Mouse (Mus musculus) E14TG2a.4 (cell line): ENCODE measurements around the gene Ldhal6b.
A peak's percentile ranks its signal among the peaks of the same experiment; 100 is the strongest.

Experiments used
- H3K27me3 ChIP-seq: 2 replicates; pipeline ENCODE4 v1.6.1; 2014; ENCODE audit warnings: low read length, control low read depth; ENCODE audit not compliant: insufficient read depth
- H3K36me3 ChIP-seq: 2 replicates; pipeline ENCODE4 v1.6.1; 2014; ENCODE audit warnings: low read length, control low read depth; ENCODE audit not compliant: insufficient read depth
- H3K4me1 ChIP-seq: replicated peaks from 2 replicates; pipeline ENCODE4 v1.6.1; 2014; ENCODE audit warnings: low read depth, low read length, control low read depth
- H3K4me3 ChIP-seq: replicated peaks from 2 replicates; pipeline ENCODE4 v1.5.1; 2014; ENCODE audit warnings: mild to moderate bottlenecking, low read length
- H3K9me3 ChIP-seq: 2 replicates; pipeline ENCODE4 v1.6.1; 2014; ENCODE audit warnings: low read length, control low read depth
- CTCF ChIP-seq: conservative IDR thresholded peaks from 2 replicates; pipeline ENCODE4 v1.5.1; 2014; ENCODE audit warnings: low read length
- NANOG ChIP-seq: IDR thresholded peaks from 2 replicates; pipeline ENCODE4 v1.6.1; 2014; ENCODE audit warnings: borderline replicate concordance, low read length, mixed read lengths
- POU5F1 ChIP-seq: IDR thresholded peaks from 2 replicates; pipeline ENCODE4 v1.6.1; 2014; ENCODE audit warnings: low read length, borderline replicate concordance

Gene Ldhal6b

GRCm38 (mm10) chr17:5403885-5404284, 14.7 kb downstream of the Ldhal6b start:
- Histone ChIP-seq H3K4me3 (no peak overlapping the region), H3K4me1 (peaks cover 81% of the 10 kb centered on the region), H3K9me3 (0 out of 2 replicates have a peak, but pooled peaks cover 3% of the 10 kb centered on the region), H3K36me3 (no peaks in the 10 kb centered on the region), H3K27me3 (peaks cover 17% of the 10 kb centered on the region)
- no peak for TF ChIP-seq NANOG
- no peak for TF ChIP-seq POU5F1
- no peak for TF ChIP-seq CTCF

- H3K36me3 ChIP-seq: no peaks in the 10 kb centered on the region
- no peak for TF ChIP-seq NANOG
- peak; percentile 56 for TF ChIP-seq CTCF
- H3K4me3 ChIP-seq: 0 out of 2 replicates have a peak overlapping the region, but pooled peaks have one; percentile 23
- H3K4me1 ChIP-seq: peaks cover 76% of the 10 kb centered on the region
- H3K9me3 ChIP-seq: 0 out of 2 replicates have a peak, but pooled peaks cover 3% of the 10 kb centered on the region
- peaks cover 29% of the 10 kb centered on the region for H3K27me3 ChIP-seq
Observed at GRCm38 (mm10) chr17:5402624-5403023, 15.9 kb downstream of the Ldhal6b start.

GRCm38 (mm10) chr17:5402069-5402468, 16.5 kb downstream of the Ldhal6b start:
- Histone ChIP-seq H3K4me1 (peaks cover 75% of the 10 kb centered on the region), H3K4me3 (no peak overlapping the region), H3K9me3 (0 out of 2 replicates have a peak, but pooled peaks cover 3% of the 10 kb centered on the region), H3K27me3 (peaks cover 32% of the 10 kb centered on the region), H3K36me3 (no peaks in the 10 kb centered on the region)
- no peak for TF ChIP-seq POU5F1
- TF ChIP-seq NANOG: no peak
- peak; percentile 95 for TF ChIP-seq CTCF

- Histone ChIP-seq H3K4me1 (peaks cover 70% of the 10 kb centered on the region), H3K9me3 (0 out of 2 replicates have a peak, but pooled peaks cover 3% of the 10 kb centered on the region), H3K4me3 (no peak overlapping the region), H3K27me3 (peaks cover 39% of the 10 kb centered on the region), H3K36me3 (no peaks in the 10 kb centered on the region)
- TF ChIP-seq NANOG: no peak
Observed at GRCm38 (mm10) chr17:5401288-5401687, 17.3 kb downstream of the Ldhal6b start.

- no peak for TF ChIP-seq NANOG
- no peak for TF ChIP-seq CTCF
- TF ChIP-seq POU5F1: no peak
- peaks cover 44% of the 10 kb centered on the region for H3K27me3 ChIP-seq
- H3K4me3 ChIP-seq: 0 out of 2 replicates have a peak overlapping the region, but pooled peaks have one; percentile 7
- no peaks in the 10 kb centered on the region for H3K36me3 ChIP-seq
- H3K4me1 ChIP-seq: peaks cover 63% of the 10 kb centered on the region
- H3K9me3 ChIP-seq: 0 out of 2 replicates have a peak, but pooled peaks cover 3% of the 10 kb centered on the region
Observed at GRCm38 (mm10) chr17:5400435-5401090, 18.0 kb downstream of the Ldhal6b start.

- Histone ChIP-seq H3K36me3 (no peaks in the 10 kb centered on the region), H3K4me1 (peaks cover 33% of the 10 kb centered on the region), H3K4me3 (peak overlapping the region; percentile 54), H3K9me3 (peaks cover 13% of the 10 kb centered on the region), H3K27me3 (peaks cover 46% of the 10 kb centered on the region)
- TF ChIP-seq NANOG: no peak
- peak; percentile 93 for TF ChIP-seq CTCF
Observed at GRCm38 (mm10) chr17:5397148-5398007, 21.2 kb downstream of the Ldhal6b start.

- Histone ChIP-seq H3K4me1 (peaks cover 22% of the 10 kb centered on the region), H3K9me3 (peaks cover 13% of the 10 kb centered on the region), H3K4me3 (no peak overlapping the region), H3K36me3 (no peaks in the 10 kb centered on the region), H3K27me3 (peaks cover 46% of the 10 kb centered on the region)
- TF ChIP-seq POU5F1: no peak
- no peak for TF ChIP-seq CTCF
- no peak for TF ChIP-seq NANOG
Observed at GRCm38 (mm10) chr17:5396213-5396612, 22.4 kb downstream of the Ldhal6b start.

- Histone ChIP-seq H3K36me3 (no peaks in the 10 kb centered on the region), H3K27me3 (peaks cover 46% of the 10 kb centered on the region), H3K4me3 (no peak overlapping the region), H3K9me3 (peaks cover 13% of the 10 kb centered on the region), H3K4me1 (peaks cover 16% of the 10 kb centered on the region)
- TF ChIP-seq POU5F1 (no peak), NANOG (no peak), CTCF (no peak)
Observed at GRCm38 (mm10) chr17:5395454-5396205, 22.9 kb downstream of the Ldhal6b start.
